Mouse (Mus musculus): Measurements from ENCODE around the gene Fkbp5. TPM values are rescaled to one million over a fixed set of nuclear protein-coding genes. Genes with fewer than 3 reads are reported as not detected.

Gene Fkbp5
- polyA plus RNA-seq, 1 experiment from 2014 or later: 16.2 TPM

DNA sequence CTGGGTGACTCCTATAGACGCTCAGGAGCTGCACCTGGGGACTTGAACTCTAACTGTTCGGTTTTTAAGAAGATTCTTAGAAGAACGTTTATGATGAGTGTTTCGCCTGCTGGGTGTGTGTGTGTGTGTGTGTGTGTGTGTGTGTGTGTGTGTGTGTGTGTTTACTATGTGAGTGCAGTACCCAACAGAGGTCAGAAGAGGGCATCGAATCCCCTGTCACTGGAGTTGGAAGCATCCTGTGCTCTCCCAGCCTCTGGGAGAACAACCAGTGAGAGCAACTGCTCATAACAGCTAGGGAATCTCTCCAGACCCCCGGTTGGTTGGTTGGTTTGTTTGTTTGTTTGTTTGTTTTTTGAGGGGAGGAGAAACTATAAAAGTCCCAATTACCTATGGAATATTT, 30.6 kb downstream of the Fkbp5 start:
- Histone ChIP-seq H3K4me3 (replicated peaks; ENCODE audit: low read depth, low read length) (no peak overlapping the region), H3K4me2 (ENCODE audit: low read length) (no peak overlapping the region)

DNA sequence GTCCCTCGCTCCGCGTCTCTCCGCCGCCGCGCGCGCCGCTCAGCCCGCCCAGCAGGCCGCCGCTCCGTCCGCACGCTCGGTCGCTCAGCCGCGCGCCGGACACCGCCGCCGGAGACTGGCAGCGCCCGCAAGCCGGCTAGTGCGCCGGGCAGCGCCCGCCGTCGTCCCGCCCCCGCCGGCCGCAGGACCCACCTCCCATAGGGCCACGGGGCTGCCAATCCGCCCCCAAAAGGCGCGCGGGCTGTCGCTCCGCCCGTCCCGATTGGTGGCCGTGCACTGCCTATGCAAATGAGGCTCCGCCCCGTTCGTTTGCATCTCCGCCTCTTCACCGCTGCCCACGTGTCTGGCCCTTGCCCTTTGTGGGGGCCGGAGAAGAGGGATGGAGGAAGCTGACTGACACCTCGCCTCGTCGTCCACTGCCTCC, 31.3 kb downstream of the Fkbp5 start:
- DNase-seq (ENCODE audit: low spot score): peak; percentile 99
- H3K9me3 ChIP-seq (replicated peaks; ENCODE audit: low read length): no peaks in the 10 kb centered on the region
- no peaks in the 10 kb centered on the region for H3K36me3 ChIP-seq (ENCODE audit: insufficient read depth, low read length)
- WGBS: under 1% methylated on average over 55 of the region's 58 CpGs
- peak; percentile 98 for ATAC-seq (replicated peaks; ENCODE audit: low FRiP score, low read depth)
- peak overlapping the region; percentile 90 for H3K4me3 ChIP-seq (replicated peaks; ENCODE audit: low read depth, low read length)
- H3K4me2 ChIP-seq (ENCODE audit: low read length): peak overlapping the region; percentile 70
- no peak for TF ChIP-seq CTCF (IDR thresholded peaks at IDR 0.05; ENCODE audit: low read depth)
- no peaks in the 10 kb centered on the region for H3K27me3 ChIP-seq (ENCODE audit: insufficient read depth, low read length)
- H3K9ac ChIP-seq (ENCODE audit: low read depth, low read length): peak overlapping the region; percentile 90
- H3K4me1 ChIP-seq (replicated peaks; ENCODE audit: insufficient read depth, low read length): no peaks in the 10 kb centered on the region
- H3K27ac ChIP-seq: peak overlapping the region; percentile 95

More for the DNA sequence above, 30.6 kb downstream of the Fkbp5 start:
- Histone ChIP-seq H3K36me3 (ENCODE audit: insufficient read depth, low read length) (no peaks in the 10 kb centered on the region), H3K27me3 (ENCODE audit: insufficient read depth, low read length) (no peaks in the 10 kb centered on the region), H3K9me3 (replicated peaks; ENCODE audit: low read length) (no peaks in the 10 kb centered on the region), H3K4me1 (replicated peaks; ENCODE audit: insufficient read depth, low read length) (no peaks in the 10 kb centered on the region), H3K27ac (no peak overlapping the region), H3K9ac (ENCODE audit: low read depth, low read length) (no peak overlapping the region)
- no peak for ATAC-seq (replicated peaks; ENCODE audit: low FRiP score, low read depth)
- TF ChIP-seq CTCF (IDR thresholded peaks at IDR 0.05; ENCODE audit: low read depth): peak; percentile 17; the same call in 1 of the 2 replicates
- no peak for DNase-seq (ENCODE audit: low spot score)
- WGBS: 85% methylated on average over 6 of the region's 6 CpGs

DNA sequence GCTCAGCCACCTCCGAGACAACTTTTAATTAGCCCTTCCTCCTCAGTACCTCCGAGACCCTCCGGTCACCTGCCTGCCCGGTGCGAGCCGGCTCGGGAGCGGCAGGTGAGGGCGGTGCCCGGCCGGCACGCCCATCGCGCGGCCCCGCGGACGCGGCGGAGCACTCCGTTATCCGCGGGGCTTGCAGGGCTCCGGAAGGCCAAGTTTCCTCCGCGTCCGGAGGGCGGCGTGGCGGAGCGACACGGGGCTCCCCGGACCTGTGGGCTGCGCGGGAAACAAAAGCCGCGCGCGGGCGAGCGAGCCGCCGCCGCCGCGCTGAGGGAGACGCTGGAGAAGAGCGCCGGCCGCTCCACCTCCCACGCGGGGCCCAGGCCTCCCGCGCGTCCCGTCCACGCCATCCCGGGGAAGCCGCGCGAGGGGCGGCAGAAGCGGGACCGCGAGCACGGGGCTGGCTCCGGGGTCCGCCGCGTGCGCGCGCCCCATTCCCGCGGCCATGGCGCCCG, 31.8 kb downstream of the Fkbp5 start:
- WGBS: under 1% methylated on average over 56 of the region's 77 CpGs

DNA sequence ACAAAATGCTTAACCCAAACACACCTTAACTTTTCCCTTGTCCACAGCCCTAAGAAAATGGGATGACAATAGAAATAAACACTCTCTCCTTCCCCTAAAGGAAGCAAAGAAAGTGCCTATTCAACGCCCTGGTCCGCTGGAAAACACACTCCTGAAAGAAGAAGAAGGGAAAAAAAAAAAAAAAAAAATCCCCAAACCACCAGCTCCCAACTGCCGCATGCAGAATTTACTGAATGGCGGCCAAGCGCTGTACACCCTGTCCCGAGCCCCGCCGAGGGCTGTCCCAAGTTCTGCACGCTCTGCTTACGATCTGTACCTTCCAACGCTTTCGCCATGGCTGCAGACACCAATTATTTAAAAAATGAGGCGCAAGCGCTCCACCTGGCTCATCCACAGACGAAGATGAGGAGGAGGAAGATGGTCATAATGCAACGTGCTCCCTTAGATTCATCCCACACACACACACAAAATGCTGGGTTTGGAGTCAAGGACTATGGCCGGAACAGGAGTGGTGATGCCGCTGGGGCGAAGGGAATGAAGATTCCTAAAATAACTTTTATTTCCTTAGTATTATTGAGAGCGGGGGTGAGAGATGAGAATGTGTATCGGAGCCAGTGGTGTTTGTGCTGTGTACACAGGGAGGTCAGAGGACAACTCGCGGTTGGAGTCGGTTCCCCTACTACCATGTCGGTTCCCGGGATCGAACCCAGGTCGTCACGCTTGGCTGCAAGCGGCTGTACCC, 32.5 kb downstream of the Fkbp5 start:
- Histone ChIP-seq H3K27me3 (ENCODE audit: insufficient read depth, low read length) (no peaks in the 10 kb centered on the region), H3K27ac (peak overlapping the region; percentile 95), H3K4me1 (replicated peaks; ENCODE audit: insufficient read depth, low read length) (no peaks in the 10 kb centered on the region), H3K4me2 (ENCODE audit: low read length) (peak overlapping the region; percentile 70), H3K36me3 (ENCODE audit: insufficient read depth, low read length) (no peaks in the 10 kb centered on the region), H3K4me3 (replicated peaks; ENCODE audit: low read depth, low read length) (peak overlapping the region; percentile 90), H3K9me3 (replicated peaks; ENCODE audit: low read length) (no peaks in the 10 kb centered on the region), H3K9ac (ENCODE audit: low read depth, low read length) (peak overlapping the region; percentile 90)
- TF ChIP-seq CTCF (IDR thresholded peaks at IDR 0.05; ENCODE audit: low read depth): no peak
- ATAC-seq (replicated peaks; ENCODE audit: low FRiP score, low read depth) (peak; percentile 11; the same call in 1 of the 2 replicates), DNase-seq (ENCODE audit: low spot score) (peak; percentile 44)
- WGBS: 3% methylated on average over 30 of the region's 30 CpGs

More for the DNA sequence above, 31.8 kb downstream of the Fkbp5 start:
- H3K36me3 ChIP-seq (ENCODE audit: insufficient read depth, low read length): no peaks in the 10 kb centered on the region
- H3K4me2 ChIP-seq (ENCODE audit: low read length): peak overlapping the region; percentile 70
- H3K9me3 ChIP-seq (replicated peaks; ENCODE audit: low read length): no peaks in the 10 kb centered on the region
- no peaks in the 10 kb centered on the region for H3K4me1 ChIP-seq (replicated peaks; ENCODE audit: insufficient read depth, low read length)
- H3K9ac ChIP-seq (ENCODE audit: low read depth, low read length): peak overlapping the region; percentile 90
- peak; percentile 37 for DNase-seq (ENCODE audit: low spot score)
- H3K27me3 ChIP-seq (ENCODE audit: insufficient read depth, low read length): no peaks in the 10 kb centered on the region
- TF ChIP-seq CTCF (IDR thresholded peaks at IDR 0.05; ENCODE audit: low read depth): no peak
- ATAC-seq (replicated peaks; ENCODE audit: low FRiP score, low read depth): peak; percentile 50
- peak overlapping the region; percentile 90 for H3K4me3 ChIP-seq (replicated peaks; ENCODE audit: low read depth, low read length)
- H3K27ac ChIP-seq: peak overlapping the region; percentile 95

DNA sequence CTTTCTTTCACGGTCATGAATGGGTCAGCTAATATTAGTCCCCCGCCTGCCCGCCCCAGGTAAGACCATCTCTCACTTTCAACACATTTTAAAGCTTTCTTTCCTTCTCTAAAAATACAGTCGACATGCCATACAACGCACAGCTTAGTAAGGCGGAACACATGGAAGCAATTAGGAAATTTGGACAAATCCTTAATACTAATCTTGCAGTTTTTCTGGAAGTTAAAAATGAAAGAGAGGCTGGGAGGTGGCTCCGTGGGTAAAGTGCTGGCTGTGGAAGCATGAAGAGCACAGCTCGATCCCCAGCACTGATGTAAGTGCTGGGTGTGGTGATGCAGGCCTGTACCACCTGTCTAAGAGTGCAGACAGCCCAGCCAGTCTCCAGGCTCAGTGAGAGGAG, 39.9 kb downstream of the Fkbp5 start:
- Histone ChIP-seq H3K36me3 (ENCODE audit: insufficient read depth, low read length) (no peaks in the 10 kb centered on the region), H3K4me1 (replicated peaks; ENCODE audit: insufficient read depth, low read length) (no peaks in the 10 kb centered on the region), H3K27me3 (ENCODE audit: insufficient read depth, low read length) (no peaks in the 10 kb centered on the region), H3K9ac (ENCODE audit: low read depth, low read length) (no peak overlapping the region), H3K27ac (no peak overlapping the region), H3K9me3 (replicated peaks; ENCODE audit: low read length) (no peaks in the 10 kb centered on the region), H3K4me3 (replicated peaks; ENCODE audit: low read depth, low read length) (no peak overlapping the region), H3K4me2 (ENCODE audit: low read length) (no peak overlapping the region)
- WGBS: 82% methylated on average over 8 of the region's 8 CpGs
- ATAC-seq (replicated peaks; ENCODE audit: low FRiP score, low read depth): no peak
- no peak for DNase-seq (ENCODE audit: low spot score)
- no peak for TF ChIP-seq CTCF (IDR thresholded peaks at IDR 0.05; ENCODE audit: low read depth)

DNA sequence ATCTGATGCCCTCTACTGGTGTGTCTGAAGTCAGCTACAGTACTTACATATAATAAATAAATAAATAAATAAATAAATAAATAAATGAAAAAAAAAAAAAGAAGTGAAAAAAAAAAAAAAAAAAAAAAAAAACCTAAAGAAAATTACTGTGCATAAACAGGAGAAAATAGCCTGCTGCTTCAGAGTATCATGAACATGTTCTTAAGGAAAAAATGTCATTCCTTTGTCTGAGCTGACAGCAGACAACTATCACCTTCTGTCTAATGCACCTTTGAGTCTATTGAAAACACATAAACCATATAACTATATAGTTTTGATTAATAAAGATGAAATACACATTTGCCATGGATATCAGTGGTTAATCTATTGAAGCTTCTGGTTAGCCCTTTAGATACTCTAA, 40.9 kb downstream of the Fkbp5 start:
- no peak for TF ChIP-seq CTCF (IDR thresholded peaks at IDR 0.05; ENCODE audit: low read depth)
- Histone ChIP-seq H3K4me2 (ENCODE audit: low read length) (no peak overlapping the region), H3K9me3 (replicated peaks; ENCODE audit: low read length) (no peaks in the 10 kb centered on the region), H3K9ac (ENCODE audit: low read depth, low read length) (no peak overlapping the region), H3K27ac (no peak overlapping the region), H3K4me1 (replicated peaks; ENCODE audit: insufficient read depth, low read length) (peaks cover 5% of the 10 kb centered on the region; the same call in 1 of the 2 replicates), H3K27me3 (ENCODE audit: insufficient read depth, low read length) (no peaks in the 10 kb centered on the region), H3K36me3 (ENCODE audit: insufficient read depth, low read length) (no peaks in the 10 kb centered on the region), H3K4me3 (replicated peaks; ENCODE audit: low read depth, low read length) (no peak overlapping the region)
- ATAC-seq (replicated peaks; ENCODE audit: low FRiP score, low read depth) (no peak), DNase-seq (ENCODE audit: low spot score) (no peak)

Data from kidney, postnatal 0 days (tissue).